Mouse (Mus musculus) embryonic facial prominence, embryonic 10.5 days (tissue): ENCODE measurements around the gene Anapc1. TPM values are rescaled to one million over a fixed set of nuclear protein-coding genes. Genes with fewer than 3 reads are reported as not detected.
"Not testable (repeated sequence)": the region's sequence is repeated elsewhere in the genome, so short reads cannot be mapped to it uniquely, and the experiment has no call there.

Experiments used
- DNase-seq: peaks from one replicate; pipeline ENCODE4 v3.0.0-alpha.2; 2017; ENCODE audit warnings: low spot score
- H3K27ac ChIP-seq: fragments of 300-500 bp; sonication (generic); replicated peaks from 2 replicates; pipeline ENCODE4 v1.5.1; 2016; ENCODE audit warnings: mild to moderate bottlenecking
- H3K27me3 ChIP-seq: fragments of 300-500 bp; sonication (generic); replicated peaks from 2 replicates; pipeline ENCODE4 v1.6.1; 2016; ENCODE audit warnings: low read depth, mild to moderate bottlenecking; ENCODE audit not compliant: poor library complexity, severe bottlenecking
- H3K36me3 ChIP-seq: fragments of 300-500 bp; sonication (generic); replicated peaks from 2 replicates; pipeline ENCODE4 v1.6.1; 2016; ENCODE audit warnings: mild to moderate bottlenecking, moderate library complexity
- H3K4me1 ChIP-seq: fragments of 300-500 bp; sonication (generic); 2 replicates; pipeline ENCODE4 v1.6.1; 2016
- H3K4me3 ChIP-seq: fragments of 300-500 bp; sonication (generic); 2 replicates; pipeline ENCODE4 v1.5.1; 2016; ENCODE audit warnings: mild to moderate bottlenecking, moderate library complexity
- H3K9me3 ChIP-seq: fragments of 300-500 bp; sonication (generic); 2 replicates; pipeline ENCODE4 v1.6.1; 2016; ENCODE audit warnings: mild to moderate bottlenecking
- WGBS: fragments of 180-500 bp; shearing (Covaris S2); methylation state at CpG from one replicate; pipeline ENCODE4 v1.1.7; 2016; 5-methylcytosine and 5-hydroxymethylcytosine counted together
- polyA plus RNA-seq: library from polyadenylated mRNA; unstranded; fragments of >200 nt; fragmentation: Nextera tagmentation; extraction: Ambion mirVana; gene quantifications from 2 replicates; pipeline ENCODE4 v1.2.1, GENCODE M21; 2016

Anapc1 gene
- polyA plus RNA-seq, 1 experiment from 2014 or later: 83.1 TPM

- Histone ChIP-seq H3K36me3 (peaks cover 5% of the 10 kb centered on the region; the same call in 1 of the 2 replicates), H3K27me3 (no peaks in the 10 kb centered on the region), H3K9me3 (no peaks in the 10 kb centered on the region), H3K27ac (peak overlapping the region; percentile 83), H3K4me1 (peaks cover 69% of the 10 kb centered on the region), H3K4me3 (no peak overlapping the region; the same call in 1 of the 2 replicates)
- peak; percentile 90 for DNase-seq
- WGBS: 33% methylated on average over 5 of the region's 5 CpGs
These were observed 26.4 kb upstream of the Anapc1 start for GRCm38 (mm10) chr2:128713548-128714003.

DNA sequence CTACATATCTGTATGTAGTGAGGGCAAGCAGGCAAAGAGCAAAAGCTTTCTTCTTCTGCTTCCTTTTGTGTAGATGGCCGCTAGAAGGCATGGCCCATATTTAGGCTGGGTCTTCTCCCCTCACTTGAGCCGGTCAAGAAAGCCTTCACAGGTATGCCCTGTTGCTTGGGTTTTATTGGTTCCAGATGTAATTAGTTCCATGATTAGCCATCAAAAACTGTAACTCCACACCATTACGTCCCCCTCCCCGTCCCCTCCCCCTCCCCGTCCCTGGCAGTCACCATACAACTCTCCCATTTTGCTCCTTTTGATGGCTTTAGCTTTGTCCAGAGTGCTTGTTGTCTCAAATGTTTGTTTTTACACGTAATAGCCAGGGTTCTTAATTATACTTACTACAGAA, 25.7 kb upstream of the Anapc1 start:
- Histone ChIP-seq H3K4me1 (peaks cover 71% of the 10 kb centered on the region), H3K4me3 (peak overlapping the region; percentile 21; the same call in 1 of the 2 replicates), H3K27ac (peak overlapping the region; percentile 83), H3K9me3 (no peaks in the 10 kb centered on the region), H3K36me3 (peaks cover 9% of the 10 kb centered on the region), H3K27me3 (no peaks in the 10 kb centered on the region)
- DNase-seq: peak; percentile 82
- 39% methylated on average over 6 of the region's 6 CpGs for WGBS

DNA sequence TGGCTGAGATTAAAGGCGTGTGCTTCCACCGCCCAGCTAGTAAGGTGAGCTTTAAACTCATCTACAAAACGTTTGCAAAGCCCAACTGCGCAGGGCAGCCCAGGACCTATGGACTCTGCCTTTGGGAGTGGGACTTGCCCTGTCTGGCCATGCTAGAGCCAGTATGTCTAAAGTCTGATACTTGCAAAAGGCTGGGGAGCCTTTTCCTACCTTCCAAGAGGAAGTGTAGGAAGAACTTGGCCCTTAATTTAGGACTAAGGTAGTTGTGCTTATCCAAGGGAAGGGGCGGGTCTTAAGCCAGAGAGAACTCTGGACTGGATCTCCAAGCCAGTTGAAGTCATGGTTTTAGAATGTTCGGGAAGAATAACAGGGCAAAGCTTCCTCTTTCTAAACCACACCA, 23.4 kb upstream of the Anapc1 start:
- 74% methylated on average over 6 of the region's 6 CpGs for WGBS
- no peak overlapping the region for H3K4me3 ChIP-seq
- no peaks in the 10 kb centered on the region for H3K27me3 ChIP-seq
- H3K4me1 ChIP-seq: peaks cover 59% of the 10 kb centered on the region
- peaks cover 20% of the 10 kb centered on the region for H3K36me3 ChIP-seq
- no peak for DNase-seq
- peak overlapping the region; percentile 26; the same call in 1 of the 2 replicates for H3K27ac ChIP-seq
- no peaks in the 10 kb centered on the region for H3K9me3 ChIP-seq

DNA sequence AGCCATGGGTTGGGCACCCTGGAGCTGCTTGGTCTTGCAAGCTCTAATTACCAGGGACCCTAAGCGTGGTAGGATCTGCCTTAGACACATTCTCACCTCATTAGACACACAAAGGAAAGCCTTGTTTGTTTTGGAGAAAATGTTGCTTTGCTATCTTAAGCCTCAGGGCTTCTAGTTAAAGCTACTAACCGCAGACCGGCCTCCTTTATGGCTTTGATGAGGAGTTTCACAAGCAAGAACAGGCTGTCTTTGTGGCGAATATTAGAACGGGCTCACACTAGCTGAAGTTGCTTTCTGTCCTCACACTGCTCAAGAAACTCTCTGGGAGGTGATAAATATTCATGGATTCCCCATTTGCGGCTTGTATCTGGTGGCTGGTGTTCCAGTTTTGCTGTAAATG, 22.1 kb upstream of the Anapc1 start:
- no peaks in the 10 kb centered on the region for H3K9me3 ChIP-seq
- no peak for DNase-seq
- peaks cover 34% of the 10 kb centered on the region for H3K36me3 ChIP-seq
- no peaks in the 10 kb centered on the region for H3K27me3 ChIP-seq
- peak overlapping the region; percentile 66 for H3K27ac ChIP-seq
- 23% methylated on average over 6 of the region's 6 CpGs for WGBS
- H3K4me1 ChIP-seq: peaks cover 45% of the 10 kb centered on the region
- no peak overlapping the region for H3K4me3 ChIP-seq

DNA sequence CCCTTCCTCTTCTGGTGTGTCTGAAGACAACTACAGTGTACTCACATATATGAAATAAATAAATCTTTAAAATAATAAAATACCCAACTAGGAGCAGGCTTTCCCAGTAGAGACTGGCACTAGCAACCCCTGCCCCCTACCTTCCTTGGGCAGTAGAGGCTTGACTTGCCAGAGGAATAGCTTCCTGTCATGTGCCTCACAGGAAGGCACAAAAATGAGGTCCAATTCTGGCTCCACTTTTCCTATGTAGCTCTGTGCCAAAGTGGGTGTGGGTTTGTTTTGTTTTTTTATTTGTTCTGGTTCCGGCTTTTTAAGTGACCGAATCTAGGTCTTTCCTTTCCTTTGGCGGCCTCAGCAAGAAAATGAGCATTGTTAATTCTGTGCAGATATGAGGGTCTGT, 17.3 kb upstream of the Anapc1 start:
- Histone ChIP-seq H3K27me3 (no peaks in the 10 kb centered on the region), H3K36me3 (peaks cover 59% of the 10 kb centered on the region), H3K27ac (no peak overlapping the region), H3K9me3 (no peaks in the 10 kb centered on the region), H3K4me1 (peaks cover 28% of the 10 kb centered on the region), H3K4me3 (no peak overlapping the region)
- no peak for DNase-seq
- WGBS: 94% methylated on average over 3 of the region's 3 CpGs

GRCm38 (mm10) chr2:128699201-128699885, 12.2 kb upstream of the Anapc1 start:
- under 1% methylated on average over 24 of the region's 24 CpGs for WGBS
- peak overlapping the region; percentile 78 for H3K4me3 ChIP-seq
- peak overlapping the region; percentile 91 for H3K27ac ChIP-seq
- peaks cover 26% of the 10 kb centered on the region for H3K36me3 ChIP-seq
- no peaks in the 10 kb centered on the region for H3K27me3 ChIP-seq
- no peaks in the 10 kb centered on the region for H3K9me3 ChIP-seq
- peaks cover 33% of the 10 kb centered on the region for H3K4me1 ChIP-seq
- DNase-seq: peak; percentile 67

DNA sequence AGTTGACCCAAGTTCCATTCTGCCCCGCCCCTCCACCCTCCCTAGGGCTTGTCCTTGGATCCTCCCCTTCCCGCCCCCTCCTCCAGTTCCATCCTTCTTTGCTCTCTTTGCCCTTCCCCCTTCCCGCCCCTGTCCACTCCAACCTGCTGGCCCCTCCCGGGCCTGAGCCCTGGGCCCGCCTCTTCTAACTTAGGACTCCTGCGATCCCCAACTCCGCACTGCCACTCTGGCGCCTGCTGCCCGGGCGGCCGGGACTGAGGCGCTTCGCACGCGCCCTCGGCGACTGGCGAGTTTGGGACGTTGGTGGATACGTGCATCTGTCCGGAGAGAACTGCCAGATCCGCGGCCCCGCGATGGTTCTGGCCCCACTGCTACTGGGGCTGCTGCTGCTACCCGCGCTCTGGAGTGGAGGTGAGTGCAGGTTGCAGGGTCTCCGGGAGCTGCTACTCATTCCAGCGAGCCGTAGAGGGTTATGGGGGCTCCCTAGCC, 11.5 kb upstream of the Anapc1 start, which contains the start of gene Mertk:
Gene Mertk (plus strand): TSS at position 264 of the 489 bp plus-strand sequence.
- Histone ChIP-seq H3K4me3 (peak within 1 kb of the TSS; percentile 78), H3K36me3 (peaks cover 22% of the 10 kb centered on the region), H3K4me1 (peaks cover 33% of the 10 kb centered on the region), H3K27ac (peak within 1 kb of the TSS; percentile 91), H3K27me3 (no peaks in the 10 kb centered on the region), H3K9me3 (no peaks in the 10 kb centered on the region)
- DNase-seq: peak; percentile 95
- WGBS: under 1% methylated on average over 30 of the region's 30 CpGs

- peak overlapping the region; percentile 78 for H3K4me3 ChIP-seq
- WGBS: under 1% methylated on average over 14 of the region's 14 CpGs
- H3K4me1 ChIP-seq: peaks cover 33% of the 10 kb centered on the region
- peak; percentile 91 for DNase-seq
- H3K9me3 ChIP-seq: no peaks in the 10 kb centered on the region
- H3K27me3 ChIP-seq: no peaks in the 10 kb centered on the region
- peaks cover 17% of the 10 kb centered on the region for H3K36me3 ChIP-seq
- H3K27ac ChIP-seq: peak overlapping the region; percentile 91
These were observed 11.0 kb upstream of the Anapc1 start for GRCm38 (mm10) chr2:128698140-128698692.

- Histone ChIP-seq H3K4me3 (peak overlapping the region; percentile 78; the same call in 1 of the 2 replicates), H3K36me3 (peaks cover 10% of the 10 kb centered on the region), H3K4me1 (peaks cover 30% of the 10 kb centered on the region), H3K27me3 (no peaks in the 10 kb centered on the region), H3K9me3 (no peaks in the 10 kb centered on the region), H3K27ac (peak overlapping the region; percentile 91; the same call in 1 of the 2 replicates)
- no peak for DNase-seq
- 60% methylated on average over 5 of the region's 5 CpGs for WGBS
These were observed 10.4 kb upstream of the Anapc1 start for GRCm38 (mm10) chr2:128697566-128697965.

DNA sequence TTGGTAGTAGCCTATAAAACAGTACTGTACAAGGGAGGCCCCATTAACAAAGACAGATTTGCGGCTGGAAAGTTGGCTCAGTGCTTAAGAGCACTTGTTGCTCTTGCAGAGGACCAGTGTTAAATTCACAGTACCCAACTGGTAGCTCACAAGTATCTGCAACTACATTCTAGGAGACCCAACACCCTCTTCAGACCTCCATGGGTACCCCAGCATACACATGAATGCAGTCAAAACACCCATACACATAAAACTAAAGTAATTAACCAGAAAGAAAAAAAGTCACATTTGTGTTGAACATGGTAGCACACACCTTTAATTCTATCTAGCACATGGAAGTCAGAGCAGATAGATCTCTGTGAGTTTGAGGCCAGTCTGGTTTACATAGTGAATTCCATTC, 9.9 kb upstream of the Anapc1 start:
- no peak for DNase-seq
- 96% methylated on average over 1 of the region's 1 CpGs for WGBS

GRCm38 (mm10) chr2:128696426-128696825, 9.2 kb upstream of the Anapc1 start:
- H3K4me3 ChIP-seq: no peak overlapping the region
- H3K9me3 ChIP-seq: no peaks in the 10 kb centered on the region
- H3K36me3 ChIP-seq: 0 out of 2 replicates have a peak, but pooled peaks cover 2% of the 10 kb centered on the region
- H3K27me3 ChIP-seq: no peaks in the 10 kb centered on the region
- DNase-seq: no peak
- H3K4me1 ChIP-seq: peaks cover 30% of the 10 kb centered on the region
- H3K27ac ChIP-seq: no peak overlapping the region
- 74% methylated on average over 3 of the region's 3 CpGs for WGBS

More for the DNA sequence above, 9.9 kb upstream of the Anapc1 start:
- H3K4me3 ChIP-seq: no peak overlapping the region
- H3K4me1 ChIP-seq: peaks cover 30% of the 10 kb centered on the region
- H3K27ac ChIP-seq: no peak overlapping the region
- no peaks in the 10 kb centered on the region for H3K9me3 ChIP-seq
- H3K27me3 ChIP-seq: no peaks in the 10 kb centered on the region
- peaks cover 8% of the 10 kb centered on the region for H3K36me3 ChIP-seq

- DNase-seq: no peak
- H3K4me1 ChIP-seq: peaks cover 20% of the 10 kb centered on the region
These were observed 7.4 kb upstream of the Anapc1 start for GRCm38 (mm10) chr2:128694548-128694947.

DNA sequence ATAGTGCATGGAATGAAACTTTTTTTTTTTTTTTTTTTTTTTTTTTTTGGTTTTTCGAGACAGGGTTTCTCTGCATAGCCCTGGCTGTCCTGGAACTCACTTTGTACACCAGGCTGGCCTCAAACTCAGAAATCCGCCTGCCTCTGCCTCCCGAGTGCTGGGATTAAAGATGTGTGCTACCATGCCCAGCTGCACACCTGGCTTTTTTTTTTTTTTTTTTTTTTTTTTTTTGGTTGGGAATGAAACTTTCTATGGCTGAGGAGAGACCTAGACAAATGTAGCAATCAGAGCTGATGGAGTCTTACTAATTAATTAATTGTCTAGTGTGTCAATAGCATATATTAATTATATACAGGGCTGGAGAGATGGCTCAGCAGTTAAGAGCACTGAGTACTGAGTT, 6.6 kb upstream of the Anapc1 start:
- not testable (repeated sequence) for H3K27me3 ChIP-seq, H3K4me3 ChIP-seq, H3K27ac ChIP-seq, H3K36me3 ChIP-seq, H3K9me3 ChIP-seq, DNase-seq
- 81% methylated on average over 3 of the region's 3 CpGs for WGBS
- peaks cover 17% of the 10 kb centered on the region for H3K4me1 ChIP-seq

More at GRCm38 (mm10) chr2:128694548-128694947, 7.4 kb upstream of the Anapc1 start:
- H3K27ac ChIP-seq: no peak overlapping the region
- H3K27me3 ChIP-seq: no peaks in the 10 kb centered on the region
- H3K4me3 ChIP-seq: no peak overlapping the region
- H3K9me3 ChIP-seq: no peaks in the 10 kb centered on the region
- H3K36me3 ChIP-seq: no peaks in the 10 kb centered on the region
